22 mouse cellular contexts compared by ENCODE assay signal in the genomic region with DNA sequence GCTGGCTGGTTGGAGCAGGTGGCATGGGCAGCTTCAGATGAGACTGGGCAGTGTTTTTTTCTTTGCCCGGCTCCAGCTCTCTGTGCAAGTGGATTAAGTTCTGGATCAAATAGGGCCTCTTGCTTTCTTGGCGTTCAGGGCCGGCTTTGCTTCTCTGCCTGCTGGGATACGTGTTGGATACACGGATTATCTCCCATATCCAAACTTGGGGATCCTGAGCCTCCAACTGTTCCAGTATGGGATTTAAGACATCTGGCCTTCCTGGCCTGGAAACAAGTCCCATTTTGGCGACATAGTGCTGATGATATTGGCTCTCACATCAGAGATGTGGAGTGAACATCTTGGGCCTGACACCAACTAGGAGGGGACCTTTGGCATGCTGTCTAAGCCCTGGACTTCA. TPM values are rescaled to one million over a fixed set of nuclear protein-coding genes. Genes with fewer than 3 reads are reported as not detected.
"Had no signal": no experiment of that assay in that cellular context is flagged by ENCODE, and none has a peak within 500 bp of the region (broad histone marks: within the 10 kb centered on the region; RNA-seq: fewer than 3 reads in every experiment).

No protein-coding gene starts in this region.

- H3K4me3 ChIP-seq: liver, embryonic 13.5 days; liver, embryonic 15.5 days; lung, embryonic 15.5 days; megakaryocyte, embryonic 14.5 days; midbrain, embryonic 12.5 days; neural tube, embryonic 12.5 days; stomach, embryonic 15.5 days had no signal

- H3K9ac ChIP-seq: liver, embryonic 13.5 days; liver, embryonic 15.5 days; liver, postnatal 0 days; lung, embryonic 15.5 days; midbrain, embryonic 12.5 days; neural tube, embryonic 12.5 days; stomach, embryonic 15.5 days had no signal

- H3K4me2 ChIP-seq: liver, embryonic 13.5 days; liver, embryonic 15.5 days; lung, embryonic 15.5 days; midbrain, embryonic 12.5 days; neural tube, embryonic 12.5 days; stomach, embryonic 15.5 days had no signal

- H3K36me3 ChIP-seq: liver, embryonic 13.5 days; liver, embryonic 15.5 days; lung, embryonic 15.5 days; midbrain, embryonic 12.5 days; neural tube, embryonic 12.5 days; stomach, embryonic 15.5 days had no signal

- DNase-seq: liver, embryonic 13.5 days; liver, postnatal 0 days; lung, adult 2 months; lung, postnatal 14 days; lung, postnatal 36 days; midbrain, embryonic 14.5 days; right cerebral cortex, postnatal 14 days; thymus, adult 2 months; thymus, postnatal 25 days; thymus, postnatal 4 days had no signal

- H3K27me3 ChIP-seq: liver, embryonic 13.5 days; liver, embryonic 15.5 days; lung, embryonic 15.5 days; neural tube, embryonic 12.5 days; stomach, embryonic 15.5 days had no signal

- H3K27ac ChIP-seq: liver, embryonic 13.5 days; liver, embryonic 15.5 days; lung, embryonic 15.5 days; macrophage; midbrain, embryonic 12.5 days; neural tube, embryonic 12.5 days; stomach, embryonic 15.5 days had no signal

- ATAC-seq: liver, postnatal 0 days; lung, postnatal 0 days; midbrain, embryonic 16.5 days had no signal

- H3K4me1 ChIP-seq: liver, embryonic 13.5 days; liver, embryonic 15.5 days; lung, embryonic 15.5 days; megakaryocyte, embryonic 14.5 days; stomach, embryonic 15.5 days had no signal

- H3K9me3 ChIP-seq: liver, embryonic 13.5 days; liver, embryonic 15.5 days; lung, embryonic 15.5 days; megakaryocyte, embryonic 14.5 days; midbrain, embryonic 12.5 days; neural tube, embryonic 12.5 days; stomach, embryonic 15.5 days had no signal

RNA-seq across cellular contexts. Expression of a gene that starts 21.9 kb away (rescaled TPM):
- total RNA-seq: megakaryocyte progenitor cell, adult 5-6 weeks; monocyte, adult 5-6 weeks; neutrophil, adult 5-6 weeks had no signal
- polyA plus RNA-seq: liver, embryonic 15.5 days; lung, embryonic 15.5 days; lung, postnatal 0 days; macrophage had no signal
